In the genomic region with DNA sequence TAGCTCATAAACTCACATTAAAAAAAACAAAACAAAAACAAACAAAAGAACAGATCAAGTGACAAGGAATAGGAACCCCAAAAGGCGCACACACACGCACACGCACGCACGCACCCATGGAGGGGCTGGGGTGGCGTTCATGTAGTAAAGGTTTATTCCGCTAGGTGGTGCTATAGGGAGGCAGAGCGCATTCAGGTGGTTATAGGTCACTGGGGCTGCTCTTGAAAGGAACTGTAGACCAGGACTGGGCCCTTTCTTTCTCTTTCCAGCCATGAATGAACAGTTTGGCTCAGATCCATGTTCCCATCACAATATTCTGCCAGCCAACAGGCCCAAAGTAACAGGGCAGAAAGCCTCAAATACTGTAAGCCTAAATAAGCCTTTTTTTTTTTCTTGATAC, we compare ENCODE assay signal across 11 mouse cellular contexts. TPM values are rescaled to one million over a fixed set of nuclear protein-coding genes. Genes with fewer than 3 reads are reported as not detected.
DNase-seq lines count a peak whose midpoint lies in the region; ATAC-seq and TF ChIP-seq lines count a peak whose summit lies in the region.
"Had no signal": no experiment of that assay in that cellular context is flagged by ENCODE, and none has a peak within 500 bp of the region (broad histone marks: within the 10 kb centered on the region; RNA-seq: fewer than 3 reads in every experiment).

No protein-coding gene starts in this region.

- H3K4me3 ChIP-seq in layer of hippocampus, adult 2 months = no peak overlapping the region
- H3K4me3 ChIP-seq in E14TG2a.4 (replicated peaks; ENCODE audit: low read length) = no peak overlapping the region
- H3K4me3 ChIP-seq: myocyte had no signal

- ATAC-seq in granulocyte monocyte progenitor cell, adult 5-6 weeks (replicated peaks; ENCODE audit: poor library complexity, severe bottlenecking) = peak; percentile 41; the same call in 1 of the 2 replicates
- ATAC-seq in frontal cortex, adult (ENCODE audit: low TSS enrichment) = no peak

- no peak for DNase-seq in layer of hippocampus, adult 2 months (ENCODE audit: low spot score in 2 of 2)
- DNase-seq in layer of hippocampus, adult 18-20 months (ENCODE audit: low spot score in 2 of 2) = no peak
- DNase-seq in A20 (ENCODE audit: low read depth, low spot score) = peak; percentile 47
- no peak for DNase-seq in adrenal gland, adult 18-20 months (ENCODE audit: low spot score in 2 of 2)
- DNase-seq: adrenal gland, adult 2 months; layer of hippocampus, postnatal 36 days; retina, postnatal 1 day had no signal

- peaks cover 39% of the 10 kb centered on the region for H3K4me1 ChIP-seq in E14TG2a.4 (replicated peaks; ENCODE audit: low read depth, low read length)

- H3K36me3 ChIP-seq in E14TG2a.4 (ENCODE audit: insufficient read depth, low read length) = peaks cover 51% of the 10 kb centered on the region

- peak; percentile 46 for TF ChIP-seq CTCF in layer of hippocampus, adult 2 months (conservative IDR thresholded peaks at IDR 0.05)
- peak; percentile 74 for TF ChIP-seq CTCF in E14TG2a.4 (conservative IDR thresholded peaks at IDR 0.05; ENCODE audit: low read length)

- H3K27ac ChIP-seq in layer of hippocampus, adult 2 months = no peak overlapping the region

- H3K9me3 ChIP-seq in E14TG2a.4 (ENCODE audit: low read length) = no peaks in the 10 kb centered on the region

- no peaks in the 10 kb centered on the region for H3K27me3 ChIP-seq in E14TG2a.4 (ENCODE audit: insufficient read depth, low read length)

RNA-seq across cellular contexts. Expression of a gene that starts 53.2 kb away (rescaled TPM):
- total RNA-seq in layer of hippocampus, adult 2 months (2021) = 10 to 100 TPM; 24.4 to 25.9 TPM
- 10 to 100 TPM; 21.7 to 22.1 TPM for total RNA-seq in layer of hippocampus, adult 18-20 months (2021)
- 25.1 and 39.0 TPM in 2 replicates for total RNA-seq in granulocyte monocyte progenitor cell, adult 5-6 weeks (2014; fragmentation: Nextera tagmentation)
- total RNA-seq in granulocyte monocyte progenitor cell, adult 5-6 weeks (2017) = 20.8 and 23.1 TPM in 2 replicates
- 10 to 100 TPM; 87.0 to 94.9 TPM for total RNA-seq in adrenal gland, adult 18-20 months (2021)
